Mouse (Mus musculus): ENCODE results near the gene Grik4. TPM values are rescaled to one million over a fixed set of nuclear protein-coding genes. Genes with fewer than 3 reads are reported as not detected.

Gene Grik4
- polyA plus RNA-seq, 1 experiment from 2014 or later: 0.10 TPM

DNA sequence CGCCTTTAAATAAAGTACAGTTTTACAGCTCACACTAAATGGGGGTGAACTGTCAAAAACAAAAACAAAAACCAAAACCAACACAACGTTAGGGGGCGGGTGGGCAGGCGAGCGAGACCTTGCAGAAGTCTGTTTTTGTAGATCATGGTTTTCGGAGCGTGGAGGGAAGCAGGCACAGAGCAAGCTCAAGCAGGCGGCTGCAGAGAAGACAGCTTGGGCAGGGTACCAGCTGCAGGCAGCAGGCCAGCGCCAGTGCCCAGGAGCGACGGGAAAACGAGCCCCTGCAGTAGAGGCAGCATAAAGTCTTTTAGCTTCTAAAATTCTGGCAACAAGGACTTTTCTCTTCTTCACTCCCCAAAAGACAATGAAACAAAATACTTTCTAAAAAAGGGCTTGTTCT is 20.1 kb upstream of the Grik4 start:
- no peak for ATAC-seq (ENCODE audit: low FRiP score, low TSS enrichment)
- H3K27me3 ChIP-seq (ENCODE audit: control insufficient read depth, insufficient read depth, low read length): no peaks in the 10 kb centered on the region
- no peaks in the 10 kb centered on the region for H3K9me3 ChIP-seq (ENCODE audit: control insufficient read depth, low read length)
- H3K27ac ChIP-seq (replicated peaks): no peak overlapping the region
- H3K9ac ChIP-seq (ENCODE audit: low read length): no peak overlapping the region
- WGBS: 75% methylated on average over 12 of the region's 12 CpGs
- H3K36me3 ChIP-seq (ENCODE audit: control insufficient read depth, insufficient read depth, low read length): peaks cover 8% of the 10 kb centered on the region
- DNase-seq (ENCODE audit: low spot score): no peak
- H3K4me2 ChIP-seq (replicated peaks; ENCODE audit: low read depth): no peak overlapping the region
- no peaks in the 10 kb centered on the region for H3K4me1 ChIP-seq (replicated peaks; ENCODE audit: control insufficient read depth, insufficient read depth)
- no peak overlapping the region for H3K4me3 ChIP-seq (ENCODE audit: low read depth, low read length)
- TF ChIP-seq EP300 (optimal IDR thresholded peaks at IDR 0.05) (no peak), CTCF (IDR thresholded peaks at IDR 0.05; ENCODE audit: low read depth) (no peak)

DNA sequence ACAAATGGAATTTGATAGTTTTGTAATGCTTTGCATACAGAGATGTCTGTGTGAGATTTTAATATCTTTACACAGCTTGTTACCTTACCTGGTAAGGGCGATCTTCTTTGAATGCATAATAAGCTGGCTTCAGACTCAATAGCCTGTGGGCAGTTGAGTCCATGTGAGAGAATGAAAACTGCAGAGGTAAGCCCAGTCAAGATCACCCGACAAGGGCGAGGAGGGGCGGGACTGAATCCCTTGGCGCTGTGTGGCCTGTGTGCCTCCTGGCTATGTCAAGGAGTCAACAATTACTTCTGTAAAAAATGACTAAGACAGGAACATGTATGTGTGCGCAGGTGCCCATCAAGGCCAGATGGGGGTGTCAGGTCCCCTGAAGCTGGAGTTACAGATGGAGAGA is 18.2 kb upstream of the Grik4 start:
- no peak for TF ChIP-seq CTCF (IDR thresholded peaks at IDR 0.05; ENCODE audit: low read depth)
- TF ChIP-seq EP300 (optimal IDR thresholded peaks at IDR 0.05): no peak
- 67% methylated on average over 6 of the region's 6 CpGs for WGBS
- H3K9me3 ChIP-seq (ENCODE audit: control insufficient read depth, low read length): no peaks in the 10 kb centered on the region
- no peak overlapping the region for H3K4me2 ChIP-seq (replicated peaks; ENCODE audit: low read depth)
- no peak overlapping the region for H3K27ac ChIP-seq (replicated peaks)
- H3K4me3 ChIP-seq (ENCODE audit: low read depth, low read length): no peak overlapping the region
- peaks cover 5% of the 10 kb centered on the region for H3K36me3 ChIP-seq (ENCODE audit: control insufficient read depth, insufficient read depth, low read length)
- ATAC-seq (ENCODE audit: low FRiP score, low TSS enrichment) (peak; percentile 48; the same call in 1 of the 2 replicates), DNase-seq (ENCODE audit: low spot score) (no peak)
- H3K4me1 ChIP-seq (replicated peaks; ENCODE audit: control insufficient read depth, insufficient read depth): no peaks in the 10 kb centered on the region
- no peaks in the 10 kb centered on the region for H3K27me3 ChIP-seq (ENCODE audit: control insufficient read depth, insufficient read depth, low read length)
- no peak overlapping the region for H3K9ac ChIP-seq (ENCODE audit: low read length)

GRCm38 (mm10) chr9:42958401-42958800 is 14.1 kb upstream of the Grik4 start:
- no peak for ATAC-seq (ENCODE audit: low FRiP score, low TSS enrichment)
- no peak for DNase-seq (ENCODE audit: low spot score)
- H3K36me3 ChIP-seq (ENCODE audit: control insufficient read depth, insufficient read depth, low read length): no peaks in the 10 kb centered on the region
- no peak overlapping the region for H3K27ac ChIP-seq (replicated peaks)
- H3K4me3 ChIP-seq (ENCODE audit: low read depth, low read length): no peak overlapping the region
- no peak overlapping the region for H3K4me2 ChIP-seq (replicated peaks; ENCODE audit: low read depth)
- no peak overlapping the region for H3K9ac ChIP-seq (ENCODE audit: low read length)
- H3K9me3 ChIP-seq (ENCODE audit: control insufficient read depth, low read length): no peaks in the 10 kb centered on the region
- H3K4me1 ChIP-seq (replicated peaks; ENCODE audit: control insufficient read depth, insufficient read depth): no peaks in the 10 kb centered on the region
- TF ChIP-seq EP300 (optimal IDR thresholded peaks at IDR 0.05): no peak
- no peak for TF ChIP-seq CTCF (IDR thresholded peaks at IDR 0.05; ENCODE audit: low read depth)
- 48% methylated on average over 7 of the region's 7 CpGs for WGBS
- no peaks in the 10 kb centered on the region for H3K27me3 ChIP-seq (ENCODE audit: control insufficient read depth, insufficient read depth, low read length)

DNA sequence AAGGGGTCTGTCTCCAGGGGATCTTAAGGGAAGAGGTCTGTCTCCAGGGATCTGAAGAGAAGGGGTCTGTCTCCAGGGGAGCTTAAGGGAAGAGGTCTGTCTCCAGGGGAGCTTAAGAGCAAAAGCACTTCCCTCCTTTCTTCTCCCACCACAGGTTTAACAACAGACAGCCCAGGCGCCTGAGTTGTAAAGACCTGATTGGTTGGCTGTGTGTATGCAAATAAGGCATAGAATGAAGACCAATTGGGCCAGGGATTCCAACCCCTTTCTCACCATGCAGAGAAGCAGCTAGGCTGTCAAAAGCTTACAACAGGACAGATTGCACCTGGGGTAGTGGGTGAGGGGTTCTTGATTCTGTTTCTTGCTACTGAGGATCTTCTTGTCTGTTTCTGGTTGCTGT is 4.1 kb upstream of the Grik4 start:
- Histone ChIP-seq H3K4me3 (ENCODE audit: low read depth, low read length) (no peak overlapping the region), H3K27ac (replicated peaks) (no peak overlapping the region), H3K4me2 (replicated peaks; ENCODE audit: low read depth) (no peak overlapping the region), H3K27me3 (ENCODE audit: control insufficient read depth, insufficient read depth, low read length) (no peaks in the 10 kb centered on the region), H3K36me3 (ENCODE audit: control insufficient read depth, insufficient read depth, low read length) (no peaks in the 10 kb centered on the region), H3K9me3 (ENCODE audit: control insufficient read depth, low read length) (no peaks in the 10 kb centered on the region), H3K9ac (ENCODE audit: low read length) (no peak overlapping the region), H3K4me1 (replicated peaks; ENCODE audit: control insufficient read depth, insufficient read depth) (no peaks in the 10 kb centered on the region)
- ATAC-seq (ENCODE audit: low FRiP score, low TSS enrichment) (no peak), DNase-seq (ENCODE audit: low spot score) (no peak)
- WGBS: 64% methylated on average over 1 of the region's 1 CpGs
- TF ChIP-seq CTCF (IDR thresholded peaks at IDR 0.05; ENCODE audit: low read depth) (no peak), EP300 (optimal IDR thresholded peaks at IDR 0.05) (no peak)

GRCm38 (mm10) chr9:42945174-42945573 is 881 bp upstream of the Grik4 start:
- no peak for TF ChIP-seq EP300 (optimal IDR thresholded peaks at IDR 0.05)
- TF ChIP-seq CTCF (IDR thresholded peaks at IDR 0.05; ENCODE audit: low read depth): no peak
- H3K9me3 ChIP-seq (ENCODE audit: control insufficient read depth, low read length): no peaks in the 10 kb centered on the region
- DNase-seq (ENCODE audit: low spot score) (no peak), ATAC-seq (ENCODE audit: low FRiP score, low TSS enrichment) (no peak)
- no peak overlapping the region for H3K4me2 ChIP-seq (replicated peaks; ENCODE audit: low read depth)
- no peak overlapping the region for H3K27ac ChIP-seq (replicated peaks)
- no peaks in the 10 kb centered on the region for H3K4me1 ChIP-seq (replicated peaks; ENCODE audit: control insufficient read depth, insufficient read depth)
- 70% methylated on average over 7 of the region's 7 CpGs for WGBS
- H3K9ac ChIP-seq (ENCODE audit: low read length): no peak overlapping the region
- H3K36me3 ChIP-seq (ENCODE audit: control insufficient read depth, insufficient read depth, low read length): no peaks in the 10 kb centered on the region
- no peaks in the 10 kb centered on the region for H3K27me3 ChIP-seq (ENCODE audit: control insufficient read depth, insufficient read depth, low read length)
- no peak overlapping the region for H3K4me3 ChIP-seq (ENCODE audit: low read depth, low read length)

DNA sequence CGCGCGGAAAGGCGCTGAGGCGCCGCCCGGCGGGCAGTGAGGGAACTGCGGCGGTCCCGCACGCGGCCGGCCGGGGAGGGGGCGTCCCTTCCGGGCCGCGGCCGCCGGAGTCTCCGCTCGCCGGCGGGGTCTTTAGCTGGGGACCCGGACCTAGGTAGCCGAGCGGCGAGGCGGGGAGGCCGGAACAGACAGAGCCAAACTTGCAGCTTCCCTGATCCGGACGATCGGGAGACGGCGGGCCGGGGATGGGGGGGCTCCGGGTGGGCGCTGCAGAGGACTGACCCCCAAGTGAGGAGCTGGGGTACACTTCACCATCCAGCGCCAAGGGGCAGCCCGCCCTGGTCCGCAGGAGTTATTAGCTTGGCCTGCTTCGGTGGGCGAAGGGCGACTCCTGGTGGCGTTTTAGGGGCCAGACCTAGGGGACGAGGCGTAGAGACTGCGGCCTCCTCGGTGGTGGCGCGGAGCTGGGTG is 278 bp upstream of the Grik4 start:
- H3K9me3 ChIP-seq (ENCODE audit: control insufficient read depth, low read length): no peaks in the 10 kb centered on the region
- H3K36me3 ChIP-seq (ENCODE audit: control insufficient read depth, insufficient read depth, low read length): no peaks in the 10 kb centered on the region
- no peaks in the 10 kb centered on the region for H3K4me1 ChIP-seq (replicated peaks; ENCODE audit: control insufficient read depth, insufficient read depth)
- H3K27ac ChIP-seq (replicated peaks): no peak overlapping the region
- DNase-seq (ENCODE audit: low spot score) (peak; percentile 90), ATAC-seq (ENCODE audit: low FRiP score, low TSS enrichment) (peak; percentile 87)
- peak overlapping the region; percentile 70 for H3K9ac ChIP-seq (ENCODE audit: low read length)
- peak overlapping the region; percentile 66 for H3K4me3 ChIP-seq (ENCODE audit: low read depth, low read length)
- H3K4me2 ChIP-seq (replicated peaks; ENCODE audit: low read depth): peak overlapping the region; percentile 100
- 2% methylated on average over 43 of the region's 52 CpGs for WGBS
- TF ChIP-seq EP300 (optimal IDR thresholded peaks at IDR 0.05) (no peak), CTCF (IDR thresholded peaks at IDR 0.05; ENCODE audit: low read depth) (peak; percentile 95)
- H3K27me3 ChIP-seq (ENCODE audit: control insufficient read depth, insufficient read depth, low read length): no peaks in the 10 kb centered on the region

Data from stomach, postnatal 0 days (tissue).